Mouse (Mus musculus) embryonic facial prominence, embryonic 15.5 days (tissue): Measurements from ENCODE around the gene Btbd8. TPM values are rescaled to one million over a fixed set of nuclear protein-coding genes. Genes with fewer than 3 reads are reported as not detected.

Source experiments
- ATAC-seq: fragments of 200-750 bp; cut with Nextera tagmentation; 2 replicates; pipeline ENCODE4 v1.8.0; 2017; ENCODE audit warnings: low read depth, moderate TSS enrichment; ENCODE audit not compliant: insufficient number of reproducible peaks, low FRiP score, low TSS enrichment
- H3K27ac ChIP-seq: fragments of 300-500 bp; sonication (generic); replicated peaks from 2 replicates; pipeline ENCODE4 v1.5.1; 2015; ENCODE audit warnings: mild to moderate bottlenecking, inconsistent platforms
- H3K27me3 ChIP-seq: fragments of 300-500 bp; sonication (generic); 2 replicates; pipeline ENCODE4 v1.6.1; 2015; ENCODE audit warnings: inconsistent platforms
- H3K36me3 ChIP-seq: fragments of 300-500 bp; sonication (generic); 2 replicates; pipeline ENCODE4 v1.6.1; 2015; ENCODE audit warnings: mild to moderate bottlenecking, inconsistent platforms
- H3K4me1 ChIP-seq: fragments of 300-500 bp; sonication (generic); 2 replicates; pipeline ENCODE4 v1.6.1; 2015; ENCODE audit warnings: inconsistent platforms
- H3K4me2 ChIP-seq: fragments of 300-500 bp; sonication (generic); replicated peaks from 2 replicates; pipeline ENCODE4 v1.6.1; 2015; ENCODE audit warnings: mild to moderate bottlenecking, inconsistent platforms
- H3K4me3 ChIP-seq: fragments of 300-500 bp; sonication (generic); replicated peaks from 2 replicates; pipeline ENCODE4 v1.5.1; 2015; ENCODE audit warnings: mild to moderate bottlenecking, inconsistent platforms
- H3K9ac ChIP-seq: fragments of 300-500 bp; sonication (generic); 2 replicates; pipeline ENCODE4 v1.6.1; 2015; ENCODE audit warnings: inconsistent platforms
- H3K9me3 ChIP-seq: fragments of 300-500 bp; sonication (generic); replicated peaks from 2 replicates; pipeline ENCODE4 v1.6.1; 2016; ENCODE audit warnings: inconsistent platforms
- WGBS: fragments of 180-500 bp; shearing (Covaris S2); methylation state at CpG from one replicate; pipeline ENCODE4 v1.1.7; 2015; 5-methylcytosine and 5-hydroxymethylcytosine counted together
- polyA plus RNA-seq: library from polyadenylated mRNA; unstranded; fragments of >200 nt; fragmentation: Nextera tagmentation; extraction: Ambion mirVana; gene quantifications from 2 replicates; pipeline ENCODE4 v1.2.1, GENCODE M21; 2015

Gene Btbd8
- polyA plus RNA-seq, 1 experiment from 2014 or later: 7.6 TPM

GRCm38 (mm10) chr5:107521386-107521785, 83.6 kb downstream of the Btbd8 start:
- no peak for ATAC-seq
- H3K4me2 ChIP-seq: no peak overlapping the region
- no peaks in the 10 kb centered on the region for H3K4me1 ChIP-seq
- no peak overlapping the region for H3K27ac ChIP-seq
- H3K36me3 ChIP-seq: no peaks in the 10 kb centered on the region
- H3K9me3 ChIP-seq: no peaks in the 10 kb centered on the region
- no peak overlapping the region for H3K4me3 ChIP-seq
- WGBS: 85% methylated on average over 6 of the region's 6 CpGs
- H3K27me3 ChIP-seq: no peaks in the 10 kb centered on the region
- H3K9ac ChIP-seq: no peak overlapping the region

- no peaks in the 10 kb centered on the region for H3K27me3 ChIP-seq
- 74% methylated on average over 7 of the region's 7 CpGs for whole genome bisulfite sequencing
- H3K4me2 ChIP-seq: no peak overlapping the region
- no peaks in the 10 kb centered on the region for H3K9me3 ChIP-seq
- H3K27ac ChIP-seq: no peak overlapping the region
- no peak overlapping the region for H3K4me3 ChIP-seq
- no peaks in the 10 kb centered on the region for H3K36me3 ChIP-seq
- H3K9ac ChIP-seq: no peak overlapping the region
- no peaks in the 10 kb centered on the region for H3K4me1 ChIP-seq
- ATAC-seq: no peak
Measured at GRCm38 (mm10) chr5:107521897-107522296, 84.1 kb downstream of the Btbd8 start.

GRCm38 (mm10) chr5:107524281-107524680, 86.5 kb downstream of the Btbd8 start:
- H3K36me3 ChIP-seq: no peaks in the 10 kb centered on the region
- H3K27me3 ChIP-seq: no peaks in the 10 kb centered on the region
- ATAC-seq: no peak
- H3K4me1 ChIP-seq: no peaks in the 10 kb centered on the region
- no peak overlapping the region for H3K9ac ChIP-seq
- H3K9me3 ChIP-seq: no peaks in the 10 kb centered on the region
- H3K27ac ChIP-seq: no peak overlapping the region
- 72% methylated on average over 10 of the region's 10 CpGs for WGBS
- H3K4me3 ChIP-seq: no peak overlapping the region
- no peak overlapping the region for H3K4me2 ChIP-seq

- no peak overlapping the region for H3K27ac ChIP-seq
- H3K4me3 ChIP-seq: no peak overlapping the region
- H3K27me3 ChIP-seq: no peaks in the 10 kb centered on the region
- WGBS: 84% methylated on average over 3 of the region's 3 CpGs
- ATAC-seq: no peak
- H3K4me1 ChIP-seq: no peaks in the 10 kb centered on the region
- H3K36me3 ChIP-seq: no peaks in the 10 kb centered on the region
- H3K9me3 ChIP-seq: no peaks in the 10 kb centered on the region
- H3K9ac ChIP-seq: no peak overlapping the region
- no peak overlapping the region for H3K4me2 ChIP-seq
Measured at GRCm38 (mm10) chr5:107528856-107529255, 91.1 kb downstream of the Btbd8 start.

- no peak overlapping the region for H3K4me3 ChIP-seq
- H3K36me3 ChIP-seq: no peaks in the 10 kb centered on the region
- no peak for ATAC-seq
- 65% methylated on average over 2 of the region's 2 CpGs for WGBS
- H3K9ac ChIP-seq: no peak overlapping the region
- H3K27me3 ChIP-seq: no peaks in the 10 kb centered on the region
- H3K4me1 ChIP-seq: no peaks in the 10 kb centered on the region
- H3K27ac ChIP-seq: no peak overlapping the region
- H3K4me2 ChIP-seq: no peak overlapping the region
- no peaks in the 10 kb centered on the region for H3K9me3 ChIP-seq
Measured at GRCm38 (mm10) chr5:107533590-107533989, 95.8 kb downstream of the Btbd8 start.

- H3K27ac ChIP-seq: no peak within 1 kb of the TSS
- H3K9me3 ChIP-seq: no peaks in the 10 kb centered on the region
- H3K4me1 ChIP-seq: no peaks in the 10 kb centered on the region
- H3K4me3 ChIP-seq: no peak within 1 kb of the TSS
- H3K36me3 ChIP-seq: no peaks in the 10 kb centered on the region
- WGBS: 76% methylated on average over 15 of the region's 15 CpGs
- ATAC-seq: no peak
- H3K27me3 ChIP-seq: no peaks in the 10 kb centered on the region
- H3K4me2 ChIP-seq: no peak within 1 kb of the TSS
- H3K9ac ChIP-seq: no peak within 1 kb of the TSS
Measured at GRCm38 (mm10) chr5:107534581-107534980, 96.8 kb downstream of the Btbd8 start, which contains the start of gene 1700028K03Rik. Gene 1700028K03Rik, plus strand, starts transcription at chr5:107534709.

GRCm38 (mm10) chr5:107541696-107542095, 103.9 kb downstream of the Btbd8 start:
- no peaks in the 10 kb centered on the region for H3K36me3 ChIP-seq
- whole genome bisulfite sequencing: 31% methylated on average over 7 of the region's 7 CpGs
- no peak overlapping the region for H3K4me3 ChIP-seq
- no peaks in the 10 kb centered on the region for H3K27me3 ChIP-seq
- ATAC-seq: no peak
- H3K4me2 ChIP-seq: no peak overlapping the region
- no peak overlapping the region for H3K27ac ChIP-seq
- H3K9me3 ChIP-seq: no peaks in the 10 kb centered on the region
- H3K4me1 ChIP-seq: no peaks in the 10 kb centered on the region
- H3K9ac ChIP-seq: no peak overlapping the region

- H3K4me3 ChIP-seq: no peak overlapping the region
- H3K4me1 ChIP-seq: no peaks in the 10 kb centered on the region
- H3K9me3 ChIP-seq: no peaks in the 10 kb centered on the region
- WGBS: 70% methylated on average over 4 of the region's 4 CpGs
- H3K36me3 ChIP-seq: peaks cover 7% of the 10 kb centered on the region; the same call in 1 of the 2 replicates
- no peak for ATAC-seq
- H3K27me3 ChIP-seq: no peaks in the 10 kb centered on the region
- no peak overlapping the region for H3K4me2 ChIP-seq
- H3K9ac ChIP-seq: no peak overlapping the region
- no peak overlapping the region for H3K27ac ChIP-seq
Measured at GRCm38 (mm10) chr5:107545927-107546326, 108.1 kb downstream of the Btbd8 start.

GRCm38 (mm10) chr5:107547955-107548354, 110.2 kb downstream of the Btbd8 start:
- Histone ChIP-seq H3K4me3 (no peak overlapping the region), H3K4me1 (no peaks in the 10 kb centered on the region), H3K9me3 (no peaks in the 10 kb centered on the region), H3K4me2 (no peak overlapping the region), H3K9ac (no peak overlapping the region), H3K36me3 (peaks cover 14% of the 10 kb centered on the region; the same call in 1 of the 2 replicates), H3K27ac (no peak overlapping the region), H3K27me3 (no peaks in the 10 kb centered on the region)
- ATAC-seq: no peak
- 83% methylated on average over 3 of the region's 3 CpGs for WGBS

- Histone ChIP-seq H3K4me1 (no peaks in the 10 kb centered on the region), H3K4me2 (no peak overlapping the region), H3K36me3 (peaks cover 14% of the 10 kb centered on the region; the same call in 1 of the 2 replicates), H3K4me3 (no peak overlapping the region), H3K9ac (no peak overlapping the region), H3K27me3 (no peaks in the 10 kb centered on the region), H3K27ac (no peak overlapping the region), H3K9me3 (no peaks in the 10 kb centered on the region)
- WGBS: 85% methylated on average over 3 of the region's 3 CpGs
- ATAC-seq: no peak
Measured at GRCm38 (mm10) chr5:107548444-107548843, 110.6 kb downstream of the Btbd8 start.

- Histone ChIP-seq H3K4me2 (no peak overlapping the region), H3K4me1 (no peaks in the 10 kb centered on the region), H3K36me3 (peaks cover 35% of the 10 kb centered on the region), H3K27ac (no peak overlapping the region), H3K9ac (no peak overlapping the region), H3K27me3 (no peaks in the 10 kb centered on the region), H3K4me3 (no peak overlapping the region), H3K9me3 (no peaks in the 10 kb centered on the region)
- 81% methylated on average over 5 of the region's 5 CpGs for WGBS
- no peak for ATAC-seq
Measured at GRCm38 (mm10) chr5:107554336-107554735, 116.5 kb downstream of the Btbd8 start.

- Histone ChIP-seq H3K36me3 (peaks cover 42% of the 10 kb centered on the region), H3K27me3 (no peaks in the 10 kb centered on the region), H3K27ac (no peak overlapping the region), H3K9me3 (no peaks in the 10 kb centered on the region), H3K4me1 (no peaks in the 10 kb centered on the region), H3K4me2 (no peak overlapping the region), H3K9ac (no peak overlapping the region), H3K4me3 (no peak overlapping the region)
- WGBS: 81% methylated on average over 3 of the region's 3 CpGs
- no peak for ATAC-seq
Measured at GRCm38 (mm10) chr5:107556969-107557368, 119.2 kb downstream of the Btbd8 start.
